Mouse (Mus musculus): ENCODE measurements around the gene Ikbkg. TPM values are rescaled to one million over a fixed set of nuclear protein-coding genes. Genes with fewer than 3 reads are reported as not detected.

Ikbkg gene
- total and polyA plus RNA-seq, 2 experiments from 2014 or later: 13.8 to 23.8 TPM

GRCm38 (mm10) chrX:74424443-74424842 is 31.4 kb downstream of the Ikbkg start:
- no peak overlapping the region for H3K9ac ChIP-seq (replicated peaks; ENCODE audit: low read length)
- no peaks in the 10 kb centered on the region for H3K4me1 ChIP-seq (ENCODE audit: insufficient read depth, low read length)
- DNase-seq (ENCODE audit: low spot score) (no peak), ATAC-seq (no peak)
- no peaks in the 10 kb centered on the region for H3K27me3 ChIP-seq (ENCODE audit: insufficient read depth, low read length)
- H3K4me2 ChIP-seq (ENCODE audit: low read depth, low read length): no peak overlapping the region
- H3K36me3 ChIP-seq (ENCODE audit: insufficient read depth, low read length): no peaks in the 10 kb centered on the region
- H3K9me3 ChIP-seq (ENCODE audit: low read length): no peaks in the 10 kb centered on the region
- no peak overlapping the region for H3K4me3 ChIP-seq (ENCODE audit: low read length)
- no peak overlapping the region for H3K27ac ChIP-seq
- TF ChIP-seq CTCF (IDR thresholded peaks at IDR 0.05; ENCODE audit: low read depth): no peak

- 88% methylated on average over 4 of the region's 4 CpGs for WGBS
- TF ChIP-seq CTCF (IDR thresholded peaks at IDR 0.05; ENCODE audit: low read depth): no peak
Observed at GRCm38 (mm10) chrX:74425195-74425594, 32.1 kb downstream of the Ikbkg start.

GRCm38 (mm10) chrX:74426256-74426655 is 33.2 kb downstream of the Ikbkg start:
- no peak for ATAC-seq
- WGBS: 79% methylated on average over 1 of the region's 1 CpGs

More at GRCm38 (mm10) chrX:74425195-74425594, 32.1 kb downstream of the Ikbkg start:
- DNase-seq (ENCODE audit: low spot score): no peak
- H3K9me3 ChIP-seq (ENCODE audit: low read length): no peaks in the 10 kb centered on the region
- no peaks in the 10 kb centered on the region for H3K36me3 ChIP-seq (ENCODE audit: insufficient read depth, low read length)
- no peak overlapping the region for H3K4me2 ChIP-seq (ENCODE audit: low read depth, low read length)
- H3K27ac ChIP-seq: no peak overlapping the region
- no peaks in the 10 kb centered on the region for H3K27me3 ChIP-seq (ENCODE audit: insufficient read depth, low read length)
- no peak for ATAC-seq
- H3K9ac ChIP-seq (replicated peaks; ENCODE audit: low read length): no peak overlapping the region
- H3K4me1 ChIP-seq (ENCODE audit: insufficient read depth, low read length): no peaks in the 10 kb centered on the region
- H3K4me3 ChIP-seq (ENCODE audit: low read length): no peak overlapping the region

GRCm38 (mm10) chrX:74427116-74427515 is 34.0 kb downstream of the Ikbkg start:
- no peak for DNase-seq (ENCODE audit: low spot score)
- H3K4me1 ChIP-seq (ENCODE audit: insufficient read depth, low read length): no peaks in the 10 kb centered on the region
- ATAC-seq: no peak
- no peaks in the 10 kb centered on the region for H3K27me3 ChIP-seq (ENCODE audit: insufficient read depth, low read length)
- TF ChIP-seq CTCF (IDR thresholded peaks at IDR 0.05; ENCODE audit: low read depth): no peak
- no peaks in the 10 kb centered on the region for H3K36me3 ChIP-seq (ENCODE audit: insufficient read depth, low read length)
- no peak overlapping the region for H3K4me2 ChIP-seq (ENCODE audit: low read depth, low read length)
- WGBS: 77% methylated on average over 3 of the region's 3 CpGs
- H3K9me3 ChIP-seq (ENCODE audit: low read length): no peaks in the 10 kb centered on the region
- no peak overlapping the region for H3K27ac ChIP-seq
- H3K4me3 ChIP-seq (ENCODE audit: low read length): no peak overlapping the region
- H3K9ac ChIP-seq (replicated peaks; ENCODE audit: low read length): no peak overlapping the region

More at GRCm38 (mm10) chrX:74426256-74426655, 33.2 kb downstream of the Ikbkg start:
- H3K4me3 ChIP-seq (ENCODE audit: low read length): no peak overlapping the region
- H3K36me3 ChIP-seq (ENCODE audit: insufficient read depth, low read length): no peaks in the 10 kb centered on the region
- no peaks in the 10 kb centered on the region for H3K27me3 ChIP-seq (ENCODE audit: insufficient read depth, low read length)
- no peak overlapping the region for H3K27ac ChIP-seq
- TF ChIP-seq CTCF (IDR thresholded peaks at IDR 0.05; ENCODE audit: low read depth): no peak
- no peaks in the 10 kb centered on the region for H3K4me1 ChIP-seq (ENCODE audit: insufficient read depth, low read length)
- no peak overlapping the region for H3K9ac ChIP-seq (replicated peaks; ENCODE audit: low read length)
- no peak for DNase-seq (ENCODE audit: low spot score)
- no peak overlapping the region for H3K4me2 ChIP-seq (ENCODE audit: low read depth, low read length)
- no peaks in the 10 kb centered on the region for H3K9me3 ChIP-seq (ENCODE audit: low read length)

GRCm38 (mm10) chrX:74428146-74428825 is 35.2 kb downstream of the Ikbkg start:
- Histone ChIP-seq H3K4me2 (ENCODE audit: low read depth, low read length) (peak overlapping the region; percentile 62), H3K4me1 (ENCODE audit: insufficient read depth, low read length) (no peaks in the 10 kb centered on the region), H3K9ac (replicated peaks; ENCODE audit: low read length) (peak overlapping the region; percentile 54), H3K36me3 (ENCODE audit: insufficient read depth, low read length) (no peaks in the 10 kb centered on the region), H3K27me3 (ENCODE audit: insufficient read depth, low read length) (no peaks in the 10 kb centered on the region), H3K9me3 (ENCODE audit: low read length) (no peaks in the 10 kb centered on the region), H3K27ac (peak overlapping the region; percentile 76), H3K4me3 (ENCODE audit: low read length) (peak overlapping the region; percentile 53)
- WGBS: 28% methylated on average over 35 of the region's 35 CpGs
- peak; percentile 19 for ATAC-seq
- TF ChIP-seq CTCF (IDR thresholded peaks at IDR 0.05; ENCODE audit: low read depth): no peak
- peak; percentile 48 for DNase-seq (ENCODE audit: low spot score)

- peak; percentile 39; the same call in 1 of the 2 replicates for TF ChIP-seq CTCF (IDR thresholded peaks at IDR 0.05; ENCODE audit: low read depth)
- ATAC-seq (peak; percentile 87), DNase-seq (ENCODE audit: low spot score) (peak; percentile 89)
- Histone ChIP-seq H3K4me2 (ENCODE audit: low read depth, low read length) (peak within 1 kb of the TSS; percentile 62), H3K36me3 (ENCODE audit: insufficient read depth, low read length) (no peaks in the 10 kb centered on the region), H3K27me3 (ENCODE audit: insufficient read depth, low read length) (no peaks in the 10 kb centered on the region), H3K9ac (replicated peaks; ENCODE audit: low read length) (peak within 1 kb of the TSS; percentile 54), H3K9me3 (ENCODE audit: low read length) (no peaks in the 10 kb centered on the region), H3K4me3 (ENCODE audit: low read length) (peak within 1 kb of the TSS; percentile 53), H3K27ac (peak within 1 kb of the TSS; percentile 76), H3K4me1 (ENCODE audit: insufficient read depth, low read length) (no peaks in the 10 kb centered on the region)
- 41% methylated on average over 25 of the region's 25 CpGs for WGBS
Observed at GRCm38 (mm10) chrX:74428826-74429276, 35.8 kb downstream of the Ikbkg start, which contains the start of gene G6pdx. TSS of gene G6pdx (minus strand) at chrX:74429194.

GRCm38 (mm10) chrX:74429290-74429821 is 36.3 kb downstream of the Ikbkg start:
- Histone ChIP-seq H3K4me3 (ENCODE audit: low read length) (peak overlapping the region; percentile 53), H3K9me3 (ENCODE audit: low read length) (no peaks in the 10 kb centered on the region), H3K9ac (replicated peaks; ENCODE audit: low read length) (peak overlapping the region; percentile 54), H3K27me3 (ENCODE audit: insufficient read depth, low read length) (no peaks in the 10 kb centered on the region), H3K36me3 (ENCODE audit: insufficient read depth, low read length) (no peaks in the 10 kb centered on the region), H3K4me2 (ENCODE audit: low read depth, low read length) (peak overlapping the region; percentile 62), H3K4me1 (ENCODE audit: insufficient read depth, low read length) (no peaks in the 10 kb centered on the region), H3K27ac (peak overlapping the region; percentile 76)
- DNase-seq (ENCODE audit: low spot score) (peak; percentile 81), ATAC-seq (peak; percentile 67)
- WGBS: 33% methylated on average over 22 of the region's 22 CpGs
- no peak for TF ChIP-seq CTCF (IDR thresholded peaks at IDR 0.05; ENCODE audit: low read depth)
